ENCODE assay signal across 8 mouse cellular contexts in the genomic region with DNA sequence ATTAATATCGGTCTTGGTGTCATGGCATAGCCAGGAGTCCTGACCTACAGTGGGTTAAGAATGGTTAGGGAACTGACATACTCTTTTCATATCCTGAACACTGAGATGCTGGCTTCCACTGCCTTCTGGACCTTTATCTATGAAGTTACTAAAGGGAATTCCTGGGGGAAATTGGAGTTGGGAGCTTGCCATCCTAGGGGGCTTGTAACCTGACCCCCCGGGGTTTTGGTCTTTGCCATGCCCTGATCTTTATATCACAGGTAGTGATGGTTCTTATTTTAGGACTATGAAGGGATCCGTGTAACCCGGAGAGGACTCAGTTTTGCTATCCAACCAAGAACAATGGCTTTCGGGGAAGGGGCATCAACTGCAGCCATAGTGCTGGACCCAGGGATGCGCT. TPM values are rescaled to one million over a fixed set of nuclear protein-coding genes. Genes with fewer than 3 reads are reported as not detected.
DNase-seq lines count a peak whose midpoint lies in the region; ATAC-seq and TF ChIP-seq lines count a peak whose summit lies in the region.

No protein-coding gene starts in this region.

- 83% methylated on average over 6 of the region's 6 CpGs for WGBS in liver, embryonic 11.5 days

- TF ChIP-seq CTCF in gastrocnemius, adult 2 months (IDR thresholded peaks at IDR 0.05): no peak
- TF ChIP-seq CTCF in C2C12 (IDR thresholded peaks at IDR 0.05; ENCODE audit: control insufficient read depth, insufficient read depth, insufficient read length): no peak
- TF ChIP-seq CTCF in embryonic fibroblast, embryonic 13.5 days (IDR thresholded peaks at IDR 0.05; ENCODE audit: borderline replicate concordance, insufficient read depth, low read length): no peak

- H3ac ChIP-seq in C2C12 (ENCODE audit: control insufficient read depth, insufficient read length, low read depth): peak overlapping the region; percentile 85

- peak overlapping the region; percentile 94 for H3K4me3 ChIP-seq in gastrocnemius, adult 2 months
- H3K4me3 ChIP-seq in C2C12 (ENCODE audit: insufficient read depth, poor library complexity, severe bottlenecking): peak overlapping the region; percentile 67
- H3K4me3 ChIP-seq in embryonic fibroblast, embryonic 13.5 days (ENCODE audit: insufficient read depth, low read length): peak overlapping the region; percentile 64
- peak overlapping the region; percentile 78 for H3K4me3 ChIP-seq in liver, embryonic 11.5 days (ENCODE audit: low read depth, low read length)

- intact Hi-C loops in gastrocnemius, adult 2 months (cut with DNase I): no loop called here

- no peak for TF ChIP-seq POLR2A in embryonic fibroblast, embryonic 13.5 days (IDR thresholded peaks at IDR 0.05; ENCODE audit: low read depth, low read length)

- H3K79me2 ChIP-seq in C2C12 (ENCODE audit: control insufficient read depth, insufficient read depth): peaks cover 56% of the 10 kb centered on the region

- peaks cover 12% of the 10 kb centered on the region for H3K79me3 ChIP-seq in C2C12 (ENCODE audit: low read depth)

- peak overlapping the region; percentile 98 for H3K27ac ChIP-seq in gastrocnemius, adult 2 months
- peak overlapping the region; percentile 83; the same call in 1 of the 2 replicates for H3K27ac ChIP-seq in embryonic fibroblast, embryonic 13.5 days (ENCODE audit: insufficient read depth, low read length)
- no peak overlapping the region for H3K27ac ChIP-seq in liver, embryonic 11.5 days (ENCODE audit: low read depth, low read length)

- H3K36me3 ChIP-seq in C2C12 (ENCODE audit: control insufficient read depth, insufficient read depth): no peaks in the 10 kb centered on the region
- no peaks in the 10 kb centered on the region for H3K36me3 ChIP-seq in liver, embryonic 11.5 days (ENCODE audit: control insufficient read depth, insufficient read depth, low read length)

- DNase-seq in gastrocnemius, adult 2 months: no peak
- no peak for DNase-seq in gastrocnemius, postnatal 10 days
- no peak for DNase-seq in liver, embryonic 11.5 days (ENCODE audit: low spot score)
- no peak for DNase-seq in embryo, embryonic 10.5 days (ENCODE audit: low spot score)
- DNase-seq in gastrocnemius, adult 18-20 months (ENCODE audit: low spot score): no peak
- no peak for DNase-seq in ovary, postnatal 14 days (ENCODE audit: low spot score)

- ATAC-seq in liver, embryonic 11.5 days (replicated peaks; ENCODE audit: low FRiP score): no peak

- H3K4me2 ChIP-seq in liver, embryonic 11.5 days: peak overlapping the region; percentile 81

- H3K9me3 ChIP-seq in liver, embryonic 11.5 days (ENCODE audit: control insufficient read depth, low read length): no peaks in the 10 kb centered on the region

- 0 out of 2 replicates have a peak, but pooled peaks cover 5% of the 10 kb centered on the region for H3K4me1 ChIP-seq in embryonic fibroblast, embryonic 13.5 days (ENCODE audit: control insufficient read depth, insufficient read depth, low read length)
- H3K4me1 ChIP-seq in liver, embryonic 11.5 days (replicated peaks; ENCODE audit: control insufficient read depth, insufficient read depth, low read length): peaks cover 9% of the 10 kb centered on the region

- no peaks in the 10 kb centered on the region for H3K27me3 ChIP-seq in C2C12 (ENCODE audit: control insufficient read depth, insufficient read depth, insufficient read length)
- no peaks in the 10 kb centered on the region for H3K27me3 ChIP-seq in liver, embryonic 11.5 days (replicated peaks; ENCODE audit: control insufficient read depth, insufficient read depth, low read length)

- H3K9ac ChIP-seq in liver, embryonic 11.5 days (ENCODE audit: low read depth, low read length): peak overlapping the region; percentile 76

TF ChIP-seq in C2C12, 6 proteins besides CTCF, POLR2A, EP300 and RAD21:
- no peak for TF ChIP-seq USF1 (IDR thresholded peaks at IDR 0.05; ENCODE audit: low read depth)
- no peak for TF ChIP-seq MAX (IDR thresholded peaks at IDR 0.05)
- TF ChIP-seq CEBPB (IDR thresholded peaks at IDR 0.05; ENCODE audit: low read depth): no peak
- TF ChIP-seq FOSL1 (IDR thresholded peaks at IDR 0.05; ENCODE audit: insufficient read depth, low read length, poor library complexity, severe bottlenecking): no peak
- TF ChIP-seq MYOD1 (IDR thresholded peaks at IDR 0.05; ENCODE audit: control insufficient read depth, insufficient read length, low read depth): no peak
- TF ChIP-seq MYOG (IDR thresholded peaks at IDR 0.05; ENCODE audit: control insufficient read depth, extremely low read depth, insufficient read length): no peak

RNA-seq across cellular contexts. Expression of gene Wdr89, which starts 1.3 kb away (rescaled TPM):
- total RNA-seq in gastrocnemius, adult 2 months (2021): 1 to 10 TPM; 1.9 to 2.8 TPM
- 1 to 10 TPM; 3.1 to 3.7 TPM for total RNA-seq in gastrocnemius, postnatal 10 days (2021)
- 9.8 TPM for polyA plus RNA-seq in C2C12 (2012; fragmentation: generic; extraction: Trizol)
- 25.5 and 32.7 TPM in 2 replicates for polyA plus RNA-seq in embryonic fibroblast, embryonic 13.5 days (2011; ENCODE audit: insufficient read length, low read depth, missing spikeins)
- polyA plus RNA-seq in liver, embryonic 11.5 days (2014; fragmentation: Nextera tagmentation; extraction: Ambion mirVana): 16.5 and 17.3 TPM in 2 replicates
- total RNA-seq in gastrocnemius, adult 18-20 months (2021): 1 to 10 TPM; 2.1 to 2.7 TPM
